Mouse (Mus musculus): Measurements from ENCODE around the gene Fkbp6. TPM values are rescaled to one million over a fixed set of nuclear protein-coding genes. Genes with fewer than 3 reads are reported as not detected.

The Fkbp6 gene
- total and polyA plus RNA-seq, 2 experiments from 2014 or later, result not detected

DNA sequence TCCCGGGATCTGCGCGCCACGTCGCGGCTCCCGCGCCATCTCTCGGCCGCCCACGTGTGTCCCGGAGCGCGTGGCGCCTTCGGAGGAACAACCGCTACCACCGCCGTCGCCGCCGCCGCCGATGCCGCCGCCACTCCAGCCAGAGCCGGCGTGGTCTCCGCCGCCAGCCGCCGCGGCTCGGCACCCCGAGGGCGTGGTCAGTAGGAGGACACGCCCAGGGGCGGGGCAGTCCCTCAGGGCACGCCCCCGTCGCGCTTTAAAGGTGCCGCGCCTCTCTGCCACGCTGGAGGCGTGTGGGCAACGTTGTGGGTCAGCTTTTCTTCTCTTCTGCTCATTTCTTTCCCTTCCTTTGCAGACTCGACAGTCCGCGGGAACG lies 98.8 kb downstream of the Fkbp6 start, which contains the start of gene Fzd9:
TSS of gene Fzd9 (minus strand) at position 152 of the 376 bp plus-strand sequence.
- H3K4me2 ChIP-seq (ENCODE audit: low read depth, low read length), result peak within 1 kb of the TSS; percentile 91

DNA sequence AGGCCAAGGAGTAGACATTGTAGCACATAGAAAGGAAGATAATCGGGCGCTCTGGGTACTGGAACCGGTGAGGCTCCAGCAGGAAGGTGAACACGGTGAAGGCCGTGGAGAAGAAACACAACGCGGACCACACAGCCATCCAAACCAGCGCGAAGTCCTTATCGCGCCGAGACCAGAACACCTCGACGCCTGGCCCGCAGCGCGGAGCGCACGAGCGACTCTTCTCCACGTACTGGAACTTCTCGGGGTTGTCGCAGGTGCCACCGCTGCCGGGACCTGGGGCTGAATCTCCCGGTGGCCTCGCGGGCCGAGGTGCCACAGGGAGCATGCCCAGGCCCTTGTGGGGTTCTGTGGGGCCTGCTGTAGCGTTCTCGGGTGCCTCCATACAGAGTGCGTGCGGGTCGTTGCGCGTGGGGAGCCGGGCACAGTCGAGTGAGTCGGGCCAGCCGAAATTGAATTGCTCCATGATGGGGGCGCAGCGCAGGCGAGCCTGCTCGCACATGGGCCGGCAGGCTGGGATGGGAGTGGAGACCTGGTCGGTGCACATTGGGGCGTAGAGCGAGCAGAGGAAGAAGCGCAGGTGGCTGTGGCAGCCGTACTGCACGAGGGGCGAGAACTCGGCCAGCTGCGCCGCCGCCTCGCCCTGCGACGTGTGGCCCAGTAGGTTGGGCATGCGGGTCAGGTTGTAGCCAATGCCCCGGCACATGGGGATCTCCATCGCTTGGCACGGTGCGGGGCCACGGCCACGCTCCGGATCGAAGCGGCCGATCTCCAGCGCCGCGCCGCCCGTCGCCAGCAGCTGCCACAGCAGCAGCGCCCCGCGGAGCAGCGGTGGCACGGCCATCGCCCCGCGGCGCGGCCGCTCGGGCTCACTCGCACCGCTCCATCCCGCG lies 99.4 kb downstream of the Fkbp6 start:
- peak overlapping the region; percentile 58 for H3K4me3 ChIP-seq (ENCODE audit: low read depth, low read length)
- 3% methylated on average over 80 of the region's 92 CpGs for WGBS
- DNase-seq (ENCODE audit: low spot score) (no peak), ATAC-seq (ENCODE audit: insufficient read depth, low read depth) (peak; percentile 45)
- peaks cover 11% of the 10 kb centered on the region for H3K36me3 ChIP-seq (replicated peaks; ENCODE audit: control insufficient read depth, insufficient read depth, low read length)
- H3K4me2 ChIP-seq (ENCODE audit: low read depth, low read length), result peak overlapping the region; percentile 91
- no peaks in the 10 kb centered on the region for H3K9me3 ChIP-seq (replicated peaks; ENCODE audit: control insufficient read depth, low read length)
- no peak overlapping the region for H3K9ac ChIP-seq (replicated peaks; ENCODE audit: low read depth, low read length)
- H3K27me3 ChIP-seq (ENCODE audit: control insufficient read depth, insufficient read depth, low read length), result peaks cover 17% of the 10 kb centered on the region
- H3K4me1 ChIP-seq (ENCODE audit: control insufficient read depth, insufficient read depth), result peaks cover 16% of the 10 kb centered on the region; the same call in 1 of the 2 replicates
- no peak overlapping the region for H3K27ac ChIP-seq (ENCODE audit: low read depth)
- TF ChIP-seq CTCF (IDR thresholded peaks at IDR 0.05; ENCODE audit: low read depth), result no peak

More for the DNA sequence above, 98.8 kb downstream of the Fkbp6 start, which contains the start of gene Fzd9:
- Histone ChIP-seq H3K36me3 (replicated peaks; ENCODE audit: control insufficient read depth, insufficient read depth, low read length) (peaks cover 5% of the 10 kb centered on the region), H3K4me3 (ENCODE audit: low read depth, low read length) (peak within 1 kb of the TSS; percentile 58), H3K4me1 (ENCODE audit: control insufficient read depth, insufficient read depth) (peaks cover 16% of the 10 kb centered on the region; the same call in 1 of the 2 replicates), H3K27me3 (ENCODE audit: control insufficient read depth, insufficient read depth, low read length) (peaks cover 17% of the 10 kb centered on the region), H3K27ac (ENCODE audit: low read depth) (no peak within 1 kb of the TSS), H3K9ac (replicated peaks; ENCODE audit: low read depth, low read length) (no peak within 1 kb of the TSS), H3K9me3 (replicated peaks; ENCODE audit: control insufficient read depth, low read length) (0 out of 2 replicates have a peak, but pooled peaks cover 1% of the 10 kb centered on the region)
- 0% methylated on average over 29 of the region's 51 CpGs for WGBS
- ATAC-seq (ENCODE audit: insufficient read depth, low read depth) (peak; percentile 93), DNase-seq (ENCODE audit: low spot score) (peak; percentile 75)
- no peak for TF ChIP-seq CTCF (IDR thresholded peaks at IDR 0.05; ENCODE audit: low read depth)
- no peak for TF ChIP-seq EP300 (IDR thresholded peaks at IDR 0.05; ENCODE audit: low read depth)

DNA sequence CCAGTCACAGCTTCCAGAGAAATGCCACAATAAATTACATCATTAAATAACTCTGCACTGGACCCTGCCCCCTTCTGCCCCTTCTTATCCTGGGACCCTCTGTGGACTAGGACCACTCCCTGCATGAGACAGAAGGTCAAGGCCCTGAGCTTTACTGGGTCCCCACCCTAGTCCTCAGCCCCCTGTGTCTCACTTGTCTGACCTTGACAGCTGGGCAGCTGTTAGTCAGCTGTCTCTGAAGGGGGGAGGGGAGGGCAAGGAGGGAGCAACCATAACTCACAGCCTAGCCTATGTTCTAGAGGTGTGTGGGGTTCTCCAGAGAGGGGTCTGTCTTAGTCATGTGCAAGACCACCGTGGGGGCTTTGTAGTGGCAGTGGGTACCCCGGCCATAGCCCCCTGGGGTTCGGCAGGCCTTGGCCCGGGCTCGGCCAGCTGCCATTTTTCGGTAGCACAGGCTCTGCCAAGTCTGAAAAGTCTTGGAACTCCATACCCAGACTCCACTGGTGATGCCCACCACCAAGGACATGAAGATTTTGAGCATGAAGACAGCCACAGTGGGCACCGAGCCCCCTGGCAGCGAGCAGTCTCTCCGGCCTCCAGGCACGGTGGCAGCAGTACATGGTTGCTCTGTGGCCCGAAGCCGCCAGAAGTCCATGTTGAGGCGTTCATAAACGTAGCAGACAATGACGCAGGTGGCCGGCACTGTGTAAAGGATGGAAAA lies 100.7 kb downstream of the Fkbp6 start:
- Histone ChIP-seq H3K4me2 (ENCODE audit: low read depth, low read length) (no peak overlapping the region), H3K36me3 (replicated peaks; ENCODE audit: control insufficient read depth, insufficient read depth, low read length) (peaks cover 25% of the 10 kb centered on the region), H3K9ac (replicated peaks; ENCODE audit: low read depth, low read length) (no peak overlapping the region), H3K9me3 (replicated peaks; ENCODE audit: control insufficient read depth, low read length) (no peaks in the 10 kb centered on the region), H3K27ac (ENCODE audit: low read depth) (no peak overlapping the region), H3K27me3 (ENCODE audit: control insufficient read depth, insufficient read depth, low read length) (peaks cover 17% of the 10 kb centered on the region), H3K4me3 (ENCODE audit: low read depth, low read length) (no peak overlapping the region), H3K4me1 (ENCODE audit: control insufficient read depth, insufficient read depth) (peaks cover 16% of the 10 kb centered on the region; the same call in 1 of the 2 replicates)
- TF ChIP-seq CTCF (IDR thresholded peaks at IDR 0.05; ENCODE audit: low read depth) (no peak), EP300 (IDR thresholded peaks at IDR 0.05; ENCODE audit: low read depth) (no peak)
- ATAC-seq (ENCODE audit: insufficient read depth, low read depth) (no peak), DNase-seq (ENCODE audit: low spot score) (no peak)
- WGBS, result 86% methylated on average over 16 of the region's 16 CpGs

- Histone ChIP-seq H3K27me3 (ENCODE audit: control insufficient read depth, insufficient read depth, low read length) (peaks cover 17% of the 10 kb centered on the region), H3K4me2 (ENCODE audit: low read depth, low read length) (no peak overlapping the region), H3K27ac (ENCODE audit: low read depth) (no peak overlapping the region), H3K9me3 (replicated peaks; ENCODE audit: control insufficient read depth, low read length) (no peaks in the 10 kb centered on the region), H3K36me3 (replicated peaks; ENCODE audit: control insufficient read depth, insufficient read depth, low read length) (peaks cover 42% of the 10 kb centered on the region), H3K4me1 (ENCODE audit: control insufficient read depth, insufficient read depth) (peaks cover 14% of the 10 kb centered on the region; the same call in 1 of the 2 replicates), H3K4me3 (ENCODE audit: low read depth, low read length) (no peak overlapping the region), H3K9ac (replicated peaks; ENCODE audit: low read depth, low read length) (no peak overlapping the region)
- no peak for ATAC-seq (ENCODE audit: insufficient read depth, low read depth)
- no peak for TF ChIP-seq EP300 (IDR thresholded peaks at IDR 0.05; ENCODE audit: low read depth)
- TF ChIP-seq CTCF (IDR thresholded peaks at IDR 0.05; ENCODE audit: low read depth), result no peak
- 75% methylated on average over 9 of the region's 9 CpGs for WGBS
- no peak for DNase-seq (ENCODE audit: low spot score)
These were observed 102.5 kb downstream of the Fkbp6 start for GRCm38 (mm10) chr5:135247337-135247736.

- no peak overlapping the region for H3K4me3 ChIP-seq (ENCODE audit: low read depth, low read length)
- WGBS, result 61% methylated on average over 4 of the region's 4 CpGs
- H3K9me3 ChIP-seq (replicated peaks; ENCODE audit: control insufficient read depth, low read length), result no peaks in the 10 kb centered on the region
- no peak overlapping the region for H3K9ac ChIP-seq (replicated peaks; ENCODE audit: low read depth, low read length)
- H3K27ac ChIP-seq (ENCODE audit: low read depth), result no peak overlapping the region
- peaks cover 20% of the 10 kb centered on the region for H3K4me1 ChIP-seq (ENCODE audit: control insufficient read depth, insufficient read depth)
- peaks cover 50% of the 10 kb centered on the region for H3K36me3 ChIP-seq (replicated peaks; ENCODE audit: control insufficient read depth, insufficient read depth, low read length)
- ATAC-seq (ENCODE audit: insufficient read depth, low read depth) (no peak), DNase-seq (ENCODE audit: low spot score) (no peak)
- H3K4me2 ChIP-seq (ENCODE audit: low read depth, low read length), result no peak overlapping the region
- TF ChIP-seq EP300 (IDR thresholded peaks at IDR 0.05; ENCODE audit: low read depth), result no peak
- no peak for TF ChIP-seq CTCF (IDR thresholded peaks at IDR 0.05; ENCODE audit: low read depth)
- H3K27me3 ChIP-seq (ENCODE audit: control insufficient read depth, insufficient read depth, low read length), result peaks cover 17% of the 10 kb centered on the region
These were observed 103.3 kb downstream of the Fkbp6 start for GRCm38 (mm10) chr5:135246531-135246930.

All from heart, postnatal 0 days (tissue).